Mouse (Mus musculus) hindbrain, embryonic 10.5 days (tissue): ENCODE measurements around the gene Eif4g3. TPM values are rescaled to one million over a fixed set of nuclear protein-coding genes. Genes with fewer than 3 reads are reported as not detected.

Experiments used
- DNase-seq: peaks from one replicate; pipeline ENCODE4 v3.0.0-alpha.2; 2017; ENCODE audit warnings: low spot score
- H3K27ac ChIP-seq: fragments of 300-500 bp; sonication (generic); 2 replicates; pipeline ENCODE4 v1.5.1; 2016; ENCODE audit warnings: mild to moderate bottlenecking, moderate library complexity
- H3K27me3 ChIP-seq: fragments of 300-500 bp; sonication (generic); 2 replicates; pipeline ENCODE4 v1.6.1; 2016; ENCODE audit warnings: mild to moderate bottlenecking; ENCODE audit not compliant: poor library complexity, insufficient read depth, severe bottlenecking
- H3K36me3 ChIP-seq: fragments of 300-500 bp; sonication (generic); 2 replicates; pipeline ENCODE4 v1.6.1; 2016; ENCODE audit warnings: mild to moderate bottlenecking, moderate library complexity
- H3K4me1 ChIP-seq: fragments of 300-500 bp; sonication (generic); replicated peaks from 2 replicates; pipeline ENCODE4 v1.6.1; 2016; ENCODE audit warnings: mild to moderate bottlenecking
- H3K4me3 ChIP-seq: fragments of 300-500 bp; sonication (generic); 2 replicates; pipeline ENCODE4 v1.5.1; 2016; ENCODE audit warnings: mild to moderate bottlenecking, moderate library complexity
- H3K9me3 ChIP-seq: fragments of 300-500 bp; sonication (generic); 2 replicates; pipeline ENCODE4 v1.6.1; 2016; ENCODE audit warnings: mild to moderate bottlenecking, moderate library complexity
- WGBS: fragments of 180-500 bp; shearing (Covaris S2); methylation state at CpG from one replicate; pipeline ENCODE4 v1.1.7; 2016; 5-methylcytosine and 5-hydroxymethylcytosine counted together
- polyA plus RNA-seq: library from polyadenylated mRNA; unstranded; fragments of >200 nt; fragmentation: Nextera tagmentation; extraction: Ambion mirVana; gene quantifications from 2 replicates; pipeline ENCODE4 v1.2.1, GENCODE M21; 2016

Eif4g3 gene
- polyA plus RNA-seq, 1 experiment from 2014 or later = 42.4 TPM

GRCm38 (mm10) chr4:137993821-137994561, 1.2 kb downstream of the Eif4g3 start:
- H3K27ac ChIP-seq = peak overlapping the region; percentile 99
- peaks cover 23% of the 10 kb centered on the region for H3K27me3 ChIP-seq
- peak; percentile 50 for DNase-seq
- H3K36me3 ChIP-seq = peaks cover 38% of the 10 kb centered on the region
- H3K9me3 ChIP-seq = no peaks in the 10 kb centered on the region
- H3K4me3 ChIP-seq = peak overlapping the region; percentile 100
- H3K4me1 ChIP-seq = peaks cover 48% of the 10 kb centered on the region
- WGBS = under 1% methylated on average over 56 of the region's 60 CpGs

GRCm38 (mm10) chr4:137994562-137995336, 1.9 kb downstream of the Eif4g3 start:
- DNase-seq = no peak
- WGBS = 50% methylated on average over 12 of the region's 12 CpGs
- H3K27ac ChIP-seq = peak overlapping the region; percentile 99

GRCm38 (mm10) chr4:137995399-137995798, 2.6 kb downstream of the Eif4g3 start:
- Histone ChIP-seq H3K9me3 (no peaks in the 10 kb centered on the region), H3K36me3 (peaks cover 52% of the 10 kb centered on the region), H3K27me3 (peaks cover 16% of the 10 kb centered on the region), H3K4me1 (peaks cover 48% of the 10 kb centered on the region), H3K4me3 (peak overlapping the region; percentile 100), H3K27ac (no peak overlapping the region)
- 82% methylated on average over 12 of the region's 12 CpGs for WGBS
- no peak for DNase-seq

More at GRCm38 (mm10) chr4:137994562-137995336, 1.9 kb downstream of the Eif4g3 start:
- peaks cover 46% of the 10 kb centered on the region for H3K36me3 ChIP-seq
- peak overlapping the region; percentile 100 for H3K4me3 ChIP-seq
- peaks cover 48% of the 10 kb centered on the region for H3K4me1 ChIP-seq
- H3K9me3 ChIP-seq = no peaks in the 10 kb centered on the region
- H3K27me3 ChIP-seq = peaks cover 16% of the 10 kb centered on the region

GRCm38 (mm10) chr4:137998232-137998631, 5.4 kb downstream of the Eif4g3 start:
- Histone ChIP-seq H3K27me3 (no peaks in the 10 kb centered on the region), H3K27ac (no peak overlapping the region), H3K9me3 (no peaks in the 10 kb centered on the region), H3K36me3 (peaks cover 80% of the 10 kb centered on the region), H3K4me3 (no peak overlapping the region), H3K4me1 (peaks cover 33% of the 10 kb centered on the region)
- WGBS = 74% methylated on average over 4 of the region's 4 CpGs
- no peak for DNase-seq

- peaks cover 97% of the 10 kb centered on the region for H3K36me3 ChIP-seq
- WGBS = 80% methylated on average over 7 of the region's 7 CpGs
- no peaks in the 10 kb centered on the region for H3K27me3 ChIP-seq
- no peak for DNase-seq
- no peak overlapping the region for H3K4me3 ChIP-seq
- peaks cover 22% of the 10 kb centered on the region for H3K4me1 ChIP-seq
- H3K27ac ChIP-seq = no peak overlapping the region
- no peaks in the 10 kb centered on the region for H3K9me3 ChIP-seq
These were observed 7.9 kb downstream of the Eif4g3 start for GRCm38 (mm10) chr4:138000682-138001081.

GRCm38 (mm10) chr4:138003909-138004610, 11.2 kb downstream of the Eif4g3 start:
- Histone ChIP-seq H3K4me3 (no peak overlapping the region), H3K27ac (no peak overlapping the region), H3K4me1 (peaks cover 4% of the 10 kb centered on the region; the same call in 1 of the 2 replicates), H3K27me3 (no peaks in the 10 kb centered on the region), H3K36me3 (peaks cover 95% of the 10 kb centered on the region), H3K9me3 (no peaks in the 10 kb centered on the region)
- WGBS = 92% methylated on average over 11 of the region's 11 CpGs
- no peak for DNase-seq

GRCm38 (mm10) chr4:138005781-138006180, 13.0 kb downstream of the Eif4g3 start:
- WGBS = 82% methylated on average over 1 of the region's 1 CpGs
- Histone ChIP-seq H3K36me3 (peaks cover 94% of the 10 kb centered on the region), H3K9me3 (no peaks in the 10 kb centered on the region), H3K27ac (no peak overlapping the region), H3K4me3 (no peak overlapping the region), H3K4me1 (peaks cover 4% of the 10 kb centered on the region; the same call in 1 of the 2 replicates), H3K27me3 (no peaks in the 10 kb centered on the region)
- no peak for DNase-seq

- Histone ChIP-seq H3K27ac (no peak overlapping the region), H3K27me3 (no peaks in the 10 kb centered on the region), H3K9me3 (no peaks in the 10 kb centered on the region), H3K4me3 (no peak overlapping the region), H3K4me1 (peaks cover 4% of the 10 kb centered on the region; the same call in 1 of the 2 replicates), H3K36me3 (peaks cover 94% of the 10 kb centered on the region)
- 91% methylated on average over 9 of the region's 9 CpGs for WGBS
- DNase-seq = no peak
These were observed 14.3 kb downstream of the Eif4g3 start for GRCm38 (mm10) chr4:138006951-138007613.

GRCm38 (mm10) chr4:138008646-138009045, 15.8 kb downstream of the Eif4g3 start:
- Histone ChIP-seq H3K36me3 (peaks cover 94% of the 10 kb centered on the region), H3K9me3 (no peaks in the 10 kb centered on the region), H3K27me3 (no peaks in the 10 kb centered on the region), H3K4me3 (no peak overlapping the region), H3K27ac (no peak overlapping the region), H3K4me1 (no peaks in the 10 kb centered on the region; the same call in 1 of the 2 replicates)
- 97% methylated on average over 6 of the region's 6 CpGs for WGBS
- no peak for DNase-seq

GRCm38 (mm10) chr4:138009786-138010502, 17.1 kb downstream of the Eif4g3 start:
- Histone ChIP-seq H3K4me3 (no peak overlapping the region), H3K36me3 (peaks cover 92% of the 10 kb centered on the region), H3K4me1 (no peaks in the 10 kb centered on the region), H3K27ac (no peak overlapping the region), H3K27me3 (no peaks in the 10 kb centered on the region), H3K9me3 (no peaks in the 10 kb centered on the region)
- DNase-seq = no peak
- WGBS = 95% methylated on average over 4 of the region's 4 CpGs

GRCm38 (mm10) chr4:138013723-138014479, 21.1 kb downstream of the Eif4g3 start:
- Histone ChIP-seq H3K27me3 (no peaks in the 10 kb centered on the region), H3K27ac (no peak overlapping the region), H3K9me3 (no peaks in the 10 kb centered on the region), H3K4me1 (peaks cover 15% of the 10 kb centered on the region), H3K4me3 (no peak overlapping the region), H3K36me3 (peaks cover 96% of the 10 kb centered on the region)
- 95% methylated on average over 15 of the region's 15 CpGs for WGBS
- no peak for DNase-seq
